Mouse (Mus musculus) kidney, adult 11 months (tissue): ENCODE results near the gene Megf11.
A peak's percentile ranks its signal among the peaks of the same experiment; 100 is the strongest.

Source experiments
- DNase-seq: peaks from one replicate; pipeline ENCODE4 v3.0.0; 2022

The Megf11 gene

DNA sequence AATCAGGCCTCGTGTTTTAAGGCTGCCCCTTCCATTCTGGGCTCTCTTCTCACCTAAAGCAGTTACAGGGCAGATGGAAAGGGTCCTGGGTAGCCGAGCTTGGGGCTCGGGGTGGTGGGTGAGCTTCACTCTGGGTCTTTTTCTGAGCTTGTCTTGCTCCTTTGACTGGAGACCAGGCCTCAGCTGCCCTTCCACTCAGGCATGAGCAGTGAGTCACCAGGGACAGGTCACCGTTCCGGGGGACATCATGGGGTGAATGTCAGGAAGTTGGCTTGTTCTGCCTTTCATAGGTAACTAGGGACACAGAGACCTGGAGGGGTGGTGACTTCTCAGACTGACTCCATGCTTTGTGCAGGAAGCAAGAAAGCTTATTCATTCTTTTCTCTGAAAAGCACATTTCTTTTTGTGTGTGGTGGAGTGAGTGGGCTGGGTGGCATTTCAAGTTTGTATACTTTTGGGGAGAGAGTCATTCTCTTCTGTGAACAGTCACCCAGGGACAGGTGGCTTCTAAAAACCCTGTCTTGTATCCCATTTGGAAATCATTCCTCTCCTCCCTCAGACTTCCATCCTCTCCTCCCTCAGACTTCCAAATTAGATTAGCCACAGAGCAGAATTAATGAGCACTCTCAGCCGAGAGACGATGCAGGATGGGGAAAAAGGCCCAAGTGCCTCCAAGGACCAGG lies 10.0 kb downstream of the Megf11 start:
- DNase-seq: no peak

DNA sequence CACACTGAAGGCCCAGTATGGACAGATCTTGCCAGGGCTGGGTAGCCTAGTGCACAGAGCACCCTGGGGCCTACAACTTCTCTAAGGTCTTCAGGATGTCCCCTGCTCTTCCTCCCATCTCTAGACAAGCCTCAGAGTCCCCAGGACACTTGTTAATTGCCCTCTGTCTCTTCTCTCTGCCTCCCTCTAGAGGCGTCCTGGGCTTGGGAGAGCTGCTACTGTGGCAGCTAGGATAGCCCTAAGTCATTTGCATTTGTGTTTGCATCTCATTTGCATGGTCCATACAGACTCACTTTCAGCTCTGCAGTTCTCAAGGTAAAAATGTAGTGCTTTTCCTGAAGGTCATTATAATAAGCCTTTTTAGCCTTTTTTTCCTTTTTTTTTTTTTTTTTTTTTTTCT lies 11.7 kb downstream of the Megf11 start:
- DNase-seq: peak; percentile 17

DNA sequence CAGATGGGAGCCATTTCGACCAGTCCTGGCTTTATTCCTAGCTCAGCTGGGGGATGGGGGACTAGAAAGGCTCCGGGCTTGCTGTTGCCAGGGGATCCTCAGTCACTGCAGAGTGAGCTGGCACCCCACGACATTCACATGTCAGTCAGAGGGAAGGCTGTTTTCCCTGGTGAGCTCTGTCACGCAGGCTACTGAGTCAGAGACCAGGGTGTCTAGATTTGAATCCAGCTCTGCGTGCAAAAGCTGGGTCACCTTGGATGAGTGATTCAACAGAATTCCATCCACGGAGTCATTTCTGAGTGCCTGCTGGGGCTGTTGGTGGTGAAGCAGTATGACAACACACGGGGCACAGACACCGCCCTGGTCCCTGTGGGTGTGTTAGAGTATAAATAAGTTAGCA lies 13.7 kb downstream of the Megf11 start:
- no peak for DNase-seq

DNA sequence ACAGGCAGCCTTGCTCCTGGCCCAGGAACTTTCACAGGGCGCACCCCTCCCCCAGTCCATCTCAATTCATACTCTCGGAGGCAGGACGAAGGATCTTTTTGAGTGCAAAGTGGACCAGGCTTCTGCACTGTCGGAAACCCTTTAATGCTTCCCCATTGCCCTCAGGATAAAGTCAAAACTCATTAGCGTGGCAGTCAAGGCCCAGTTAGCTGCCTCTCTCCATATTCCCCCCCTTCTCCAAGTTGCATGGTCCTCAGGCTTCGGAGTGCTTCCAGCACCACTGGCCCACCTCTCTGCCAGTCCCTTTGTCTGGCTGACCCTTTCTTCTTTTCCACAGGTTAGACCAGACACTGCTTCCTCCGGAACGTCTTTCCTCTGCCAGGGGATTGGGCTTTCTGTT lies 16.7 kb downstream of the Megf11 start:
- DNase-seq: no peak

DNA sequence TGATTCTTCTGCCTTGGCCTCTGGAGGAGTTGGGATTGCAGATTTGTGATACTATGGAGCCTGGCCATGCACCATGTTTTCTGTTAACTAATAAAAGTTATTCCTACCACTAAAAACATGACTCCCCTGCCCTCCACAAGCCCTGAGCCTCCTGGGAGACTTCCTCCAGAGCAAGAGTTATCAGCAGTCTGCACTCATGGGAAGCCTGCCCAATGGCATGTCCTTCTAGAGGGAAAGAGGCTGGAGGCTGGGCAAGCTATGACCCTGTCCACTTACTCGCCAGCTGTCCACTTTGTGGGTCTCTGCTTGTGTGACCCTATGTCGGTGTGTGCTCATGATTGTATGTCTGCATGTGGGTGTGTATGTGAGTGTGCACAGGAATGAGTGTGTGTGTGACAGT lies 21.4 kb downstream of the Megf11 start:
- peak; percentile 21 for DNase-seq

DNA sequence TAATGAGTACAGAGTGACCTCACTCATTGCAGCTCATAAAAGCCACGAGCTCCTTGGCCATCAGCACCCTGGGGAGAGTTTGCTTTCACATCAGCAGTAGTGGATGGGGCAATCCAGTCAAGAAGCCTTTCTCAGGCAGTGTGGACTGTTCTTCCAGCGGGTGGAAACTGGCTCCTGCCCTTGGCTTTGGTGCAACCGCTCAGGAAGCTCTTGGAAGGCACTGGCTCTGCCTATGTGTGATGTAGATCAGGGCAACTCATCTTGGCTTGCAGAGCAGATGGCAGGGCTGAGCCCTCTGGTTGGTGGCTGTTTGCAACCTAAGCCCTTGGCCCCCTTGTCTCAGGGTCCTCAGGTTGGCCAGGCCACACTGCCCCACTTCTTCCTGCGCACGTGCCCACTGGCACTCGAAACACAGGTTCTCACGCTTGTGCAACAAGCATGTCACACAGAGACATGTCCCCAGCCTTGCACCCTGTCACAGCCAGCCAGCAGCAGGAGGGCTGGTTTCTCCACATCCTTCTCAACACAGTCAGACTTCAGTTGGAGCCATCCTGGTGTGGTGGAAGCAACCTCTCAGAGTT lies 22.1 kb downstream of the Megf11 start:
- no peak for DNase-seq

DNA sequence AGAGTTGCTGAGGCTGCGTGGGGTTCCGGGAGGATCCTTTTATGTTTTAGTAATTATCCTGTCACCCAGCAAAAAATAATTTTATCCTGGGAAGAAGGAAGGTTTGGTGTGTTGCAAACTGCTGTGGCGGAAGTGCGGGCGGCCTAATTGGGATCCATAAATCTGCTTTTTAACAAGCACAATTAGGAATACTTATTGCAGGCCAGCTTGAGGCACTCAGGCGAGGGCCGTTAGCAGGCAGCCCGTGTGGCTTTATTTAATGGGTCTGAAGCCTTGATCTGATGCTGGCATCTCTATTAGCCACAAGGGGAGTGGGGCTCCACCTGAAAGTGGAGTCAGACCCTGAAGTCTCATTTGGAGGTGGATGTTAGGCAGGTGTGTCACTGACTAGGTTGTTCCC lies 23.4 kb downstream of the Megf11 start:
- no peak for DNase-seq

DNA sequence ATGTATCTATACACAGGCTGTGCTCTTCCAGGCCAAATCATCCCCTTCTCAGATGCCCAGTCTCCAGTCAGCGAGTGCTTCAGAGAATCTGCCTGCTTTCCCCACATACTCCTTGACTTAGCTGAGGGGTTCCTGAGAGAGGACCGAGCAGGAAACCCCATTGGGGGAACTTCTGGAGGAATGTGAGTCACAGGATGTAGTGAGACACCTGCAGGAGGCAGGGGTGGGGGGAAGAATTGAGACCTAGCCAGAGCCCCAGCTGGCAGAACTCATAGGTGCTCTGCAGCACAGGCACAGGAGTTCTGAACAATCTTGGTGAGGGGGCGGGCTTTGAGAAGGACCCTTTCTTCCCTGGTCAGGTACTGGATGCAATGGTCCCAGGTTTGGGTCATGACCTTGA lies 35.0 kb downstream of the Megf11 start:
- DNase-seq: no peak

DNA sequence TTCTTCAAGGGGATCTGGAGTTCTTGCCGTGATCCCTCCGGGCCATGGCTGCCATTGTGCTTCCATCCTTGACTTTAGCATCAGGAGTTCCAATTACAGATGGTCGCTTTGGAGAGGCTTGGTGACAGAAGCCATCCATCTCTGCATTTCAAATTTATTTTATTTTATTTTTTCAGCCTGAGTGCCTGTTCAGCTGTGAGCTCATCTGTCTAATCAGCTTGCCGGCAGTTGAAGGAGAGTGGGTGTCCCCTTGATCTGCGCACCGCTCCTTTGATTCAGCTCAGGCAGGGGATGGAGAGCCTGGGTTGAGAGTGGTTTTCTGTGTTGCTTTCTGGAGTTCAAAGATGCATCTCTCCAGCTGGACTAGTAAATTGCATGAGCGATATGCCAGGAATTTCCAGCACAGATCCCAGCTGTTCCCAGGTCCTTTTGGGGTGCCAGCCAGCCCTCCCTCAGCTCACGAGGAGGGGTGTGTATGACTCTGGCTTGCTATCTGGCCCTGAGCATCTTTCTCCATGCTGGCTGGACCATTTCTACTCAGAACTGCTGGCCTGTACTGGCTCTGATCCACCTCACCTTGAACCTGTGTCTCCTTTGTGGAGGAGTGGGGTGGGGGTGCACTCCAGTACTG lies 36.7 kb downstream of the Megf11 start:
- no peak for DNase-seq

DNA sequence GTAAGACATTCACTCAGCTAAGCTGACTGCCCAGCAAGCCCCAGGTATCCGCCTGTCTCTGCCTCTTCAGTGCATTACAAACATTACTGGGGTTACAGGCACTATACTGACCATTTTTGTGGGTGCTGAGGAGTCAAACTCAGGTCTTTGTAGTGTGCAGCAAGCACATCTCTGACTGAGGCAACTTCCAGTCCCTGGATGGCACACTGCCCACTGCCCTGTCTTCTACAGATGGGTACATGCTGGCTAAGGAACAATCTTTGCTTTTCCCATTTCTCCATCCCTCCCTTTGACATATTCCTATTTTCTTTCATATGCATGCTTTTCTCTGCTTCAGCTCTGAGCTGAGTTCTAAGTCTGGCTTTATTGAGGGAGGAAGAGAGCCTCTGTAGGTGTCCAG lies 38.5 kb downstream of the Megf11 start:
- no peak for DNase-seq

DNA sequence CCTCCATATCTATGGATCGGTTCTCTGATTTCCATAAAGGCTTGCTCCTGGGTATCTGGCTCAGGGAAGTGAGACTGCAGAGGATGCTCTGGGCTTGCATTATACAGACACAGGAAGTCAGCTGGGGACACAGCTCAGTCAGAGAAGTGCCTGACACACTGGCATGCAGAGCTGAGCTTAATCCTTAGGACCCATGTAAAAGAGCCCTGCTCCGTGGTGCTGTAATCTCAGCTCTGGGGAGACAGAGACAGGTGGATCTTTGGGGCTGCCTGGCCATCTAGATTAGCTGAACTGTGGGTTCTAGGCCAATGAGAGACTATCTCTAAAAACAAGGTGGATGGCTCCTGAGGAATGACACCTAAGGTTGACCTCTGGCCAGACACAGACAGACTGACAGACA lies 50.7 kb downstream of the Megf11 start:
- no peak for DNase-seq

DNA sequence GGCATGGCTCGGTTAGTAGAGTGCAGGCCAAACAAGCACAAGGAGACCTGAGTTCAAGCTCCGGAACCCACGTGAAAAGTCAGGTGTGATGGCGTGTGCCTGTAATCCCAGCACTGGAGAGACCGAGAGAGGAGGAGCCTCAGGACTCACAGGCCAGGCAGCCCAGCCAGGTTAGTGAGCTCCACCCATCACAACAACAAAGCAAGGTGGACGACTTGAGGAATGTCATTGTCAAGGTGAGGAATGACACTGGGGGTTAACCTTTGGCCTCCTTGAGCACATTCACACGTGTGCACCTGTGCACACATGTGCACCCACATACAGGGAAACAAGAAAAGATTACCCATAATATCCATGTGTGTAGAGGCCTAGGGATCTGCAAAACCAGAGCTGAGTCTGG lies 54.7 kb downstream of the Megf11 start:
- DNase-seq: no peak

DNA sequence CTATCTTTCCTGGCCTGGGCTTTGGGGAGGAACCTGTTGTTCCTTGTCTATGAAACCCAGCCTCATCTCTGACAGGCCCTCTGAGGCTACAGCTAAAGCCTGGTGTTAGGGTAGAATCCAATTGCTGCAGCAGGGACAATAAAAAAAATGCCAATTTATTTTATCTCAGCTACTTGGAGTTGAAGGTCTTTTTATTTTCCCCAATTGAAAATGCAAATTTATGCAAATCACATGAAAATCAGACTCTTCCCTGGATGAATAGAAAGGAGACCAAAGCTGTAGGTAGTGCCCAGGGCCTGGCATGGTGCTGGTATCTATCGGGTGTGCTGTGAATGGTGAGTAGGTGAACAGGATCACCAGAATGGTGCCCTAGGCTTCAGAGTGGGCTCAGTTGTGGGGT lies 60.6 kb downstream of the Megf11 start:
- no peak for DNase-seq

DNA sequence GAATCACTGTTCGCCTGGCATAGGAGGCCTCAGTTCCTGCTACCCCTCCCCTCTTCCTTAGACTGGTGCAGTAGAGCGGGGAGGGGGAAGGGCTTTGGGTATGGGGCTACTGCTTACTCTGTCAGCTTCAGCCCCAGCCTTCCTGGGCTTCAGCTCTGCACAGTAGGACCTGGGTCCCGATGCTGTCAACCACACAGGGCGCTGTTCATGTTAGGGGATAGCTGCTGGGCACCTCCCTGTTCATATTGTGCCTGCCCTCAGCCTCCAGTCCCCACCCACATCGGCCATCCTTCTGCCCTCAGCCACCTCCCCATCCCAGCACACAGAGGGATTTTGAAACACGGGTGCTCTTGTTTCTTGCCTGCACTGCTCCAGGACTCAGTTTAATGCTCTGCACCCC lies 61.6 kb downstream of the Megf11 start:
- DNase-seq: no peak

DNA sequence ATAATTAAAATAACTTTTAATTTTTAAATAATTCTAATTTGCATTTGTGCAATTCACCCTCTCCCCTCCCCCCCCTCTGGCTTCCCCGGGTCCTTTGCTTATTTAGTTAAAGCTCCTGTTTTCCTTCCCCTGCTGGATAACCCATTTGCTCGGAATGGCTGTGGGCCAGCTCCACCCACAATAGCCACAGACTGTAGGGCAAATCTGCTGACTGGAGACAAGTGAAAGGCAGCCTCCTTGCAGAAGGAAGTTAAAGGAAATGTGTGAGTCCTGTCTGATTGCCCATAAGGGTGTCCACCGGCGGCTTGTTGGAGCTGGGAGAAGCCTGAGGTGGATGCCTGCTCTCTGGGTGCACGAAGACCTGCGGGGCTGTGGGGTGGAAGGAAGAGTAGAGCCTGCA lies 62.1 kb downstream of the Megf11 start:
- DNase-seq: peak; percentile 30

DNA sequence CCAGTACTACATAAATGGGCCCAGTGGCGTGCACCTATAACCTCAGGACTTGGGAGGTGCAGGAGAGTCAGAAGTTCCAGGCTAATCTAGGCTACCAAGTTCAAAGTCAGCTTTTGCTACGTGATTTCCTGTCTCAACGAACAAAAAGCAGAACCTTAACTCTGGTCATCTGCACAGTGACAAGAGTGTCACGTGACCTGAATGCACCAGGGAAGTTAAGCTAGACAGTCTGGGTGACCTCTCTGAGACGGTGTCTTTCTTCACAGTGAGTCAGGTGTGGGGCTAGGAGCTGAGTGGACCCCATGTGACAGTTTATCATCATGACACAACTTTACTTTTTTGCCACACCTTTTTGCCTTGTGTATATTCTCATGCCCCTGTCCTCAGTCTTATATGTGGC lies 67.3 kb downstream of the Megf11 start:
- no peak for DNase-seq

DNA sequence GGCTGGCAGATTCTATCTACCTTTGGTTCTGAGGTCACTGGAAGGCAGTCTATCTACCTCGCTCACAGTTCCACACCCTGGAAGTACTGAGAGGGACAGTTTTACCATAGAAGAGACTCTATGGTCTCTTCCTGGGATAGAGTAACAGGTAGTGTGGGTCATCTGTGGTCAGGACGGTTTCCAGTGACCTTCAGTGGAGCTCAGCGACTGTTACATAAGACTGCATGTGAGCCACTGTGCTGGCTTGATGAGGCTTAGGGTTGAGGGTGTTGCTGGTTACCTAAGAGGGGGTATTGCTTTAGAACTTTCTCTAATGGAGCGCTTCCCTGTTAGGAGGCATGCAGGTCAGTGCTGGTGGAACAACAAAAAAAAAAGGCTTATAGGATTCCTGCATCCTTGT lies 68.8 kb downstream of the Megf11 start:
- DNase-seq: peak; percentile 39

DNA sequence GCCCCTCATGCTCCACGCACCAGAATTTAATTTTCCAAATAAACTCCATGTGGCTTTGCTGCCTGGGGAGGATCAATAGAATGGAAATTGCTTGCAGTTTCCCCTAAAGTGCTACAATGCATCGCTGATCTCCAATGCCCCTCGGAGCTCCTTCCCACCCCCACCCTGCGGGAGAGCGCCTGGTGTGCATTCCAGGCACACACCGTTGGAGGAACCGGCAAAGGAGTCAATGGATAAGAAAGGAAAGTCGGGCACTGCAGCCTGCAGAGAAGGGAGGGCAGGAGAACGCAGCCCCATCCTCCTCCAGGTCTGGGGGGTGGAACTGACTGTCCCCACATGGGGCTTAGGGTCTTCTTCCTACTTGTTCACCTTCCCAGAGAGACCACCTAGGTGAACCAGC lies 70.5 kb downstream of the Megf11 start:
- DNase-seq: no peak

DNA sequence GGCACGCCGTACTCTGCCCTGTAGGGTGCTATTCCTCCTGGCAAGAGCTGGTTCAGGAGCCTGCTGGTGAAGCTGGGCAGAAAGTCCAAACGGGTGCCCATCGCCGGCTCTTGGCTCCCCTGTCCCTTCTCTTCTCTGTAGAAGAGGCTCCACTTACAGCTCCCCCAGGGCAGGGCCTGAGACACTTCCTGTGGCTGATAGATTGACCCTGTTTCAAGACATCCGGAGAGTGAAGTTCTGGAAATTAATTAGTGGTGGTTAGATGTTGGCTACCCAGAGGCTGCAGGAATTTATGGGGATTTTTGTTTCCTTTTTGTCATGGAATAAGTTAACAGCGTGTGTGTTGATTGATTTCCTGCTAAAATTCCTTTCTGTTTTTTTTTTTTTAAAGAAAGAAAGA lies 72.2 kb downstream of the Megf11 start:
- DNase-seq: peak; percentile 15

DNA sequence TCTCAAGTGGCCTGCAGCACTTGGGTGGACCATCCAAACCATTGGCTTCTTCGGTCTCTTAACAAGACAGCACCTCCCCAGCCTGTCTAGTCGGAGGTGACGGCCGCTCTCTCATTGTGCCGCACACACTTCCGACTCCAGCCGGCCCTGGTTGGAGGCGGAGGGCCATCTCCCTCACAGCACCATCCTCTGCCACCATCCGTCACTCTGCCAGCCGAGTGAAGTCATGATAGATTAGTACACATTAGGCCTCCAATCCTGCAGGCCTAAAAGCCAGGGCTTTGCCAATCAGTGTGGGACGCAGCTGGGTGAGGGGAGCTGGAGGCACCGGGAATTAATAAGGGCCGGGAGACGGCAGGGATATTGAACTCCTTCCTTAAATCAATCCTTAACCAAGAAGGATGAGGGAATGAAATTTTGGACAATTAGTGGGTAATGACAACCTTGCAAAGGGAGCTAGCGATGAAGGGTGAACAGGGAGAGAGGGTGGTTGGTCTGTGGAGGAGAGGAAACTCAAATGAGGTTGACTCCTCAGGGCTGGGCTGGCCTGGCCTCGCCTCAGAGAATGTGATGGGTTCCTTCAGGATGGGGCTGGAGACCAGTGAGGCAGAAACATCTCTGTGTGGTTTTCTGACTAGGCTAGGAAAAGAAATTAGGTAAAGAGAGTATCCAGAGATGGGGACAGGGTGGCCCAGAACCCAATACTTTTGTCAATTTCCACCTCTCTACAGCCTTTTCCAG lies 76.3 kb downstream of the Megf11 start:
- DNase-seq: no peak

DNA sequence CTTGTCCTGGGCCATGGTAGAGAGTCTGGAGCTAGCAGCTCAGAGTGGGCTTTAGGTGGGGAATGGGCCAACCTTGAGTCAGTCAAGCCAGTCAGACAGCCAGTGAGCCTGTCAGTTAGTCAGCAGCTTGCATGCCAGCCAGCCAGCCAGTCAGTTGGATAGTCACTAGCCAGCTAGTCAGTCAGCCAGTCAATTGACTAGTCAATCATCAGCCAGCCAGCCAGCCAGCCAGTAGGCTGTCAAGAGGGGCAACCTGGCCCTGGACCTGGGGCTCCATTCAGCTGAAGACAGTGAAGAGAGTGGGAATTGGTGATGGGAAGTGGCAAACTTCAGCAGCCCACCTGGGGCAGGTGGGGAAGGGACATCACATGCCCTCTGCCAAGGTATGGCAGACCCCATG lies 77.4 kb downstream of the Megf11 start:
- DNase-seq: peak; percentile 39

DNA sequence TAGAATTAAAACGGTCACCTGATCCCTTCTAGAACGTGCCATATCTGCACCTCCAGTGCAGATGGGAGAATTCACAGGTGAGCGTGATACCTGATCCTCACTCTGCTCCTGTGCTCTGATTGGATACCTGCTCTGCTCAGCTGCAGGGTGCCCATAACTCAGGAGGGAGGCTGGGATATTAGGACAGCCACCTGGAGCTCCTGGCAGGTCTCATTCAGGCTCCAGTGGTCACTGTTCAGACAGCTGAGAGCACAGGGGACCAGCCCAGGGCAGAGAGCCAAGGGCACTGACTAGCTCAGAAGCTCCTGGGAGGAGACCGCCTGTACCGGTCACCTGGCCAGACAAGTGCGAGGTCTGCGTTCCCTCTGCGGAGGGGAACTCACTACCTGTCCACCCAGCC lies 80.7 kb downstream of the Megf11 start:
- DNase-seq: peak; percentile 38

DNA sequence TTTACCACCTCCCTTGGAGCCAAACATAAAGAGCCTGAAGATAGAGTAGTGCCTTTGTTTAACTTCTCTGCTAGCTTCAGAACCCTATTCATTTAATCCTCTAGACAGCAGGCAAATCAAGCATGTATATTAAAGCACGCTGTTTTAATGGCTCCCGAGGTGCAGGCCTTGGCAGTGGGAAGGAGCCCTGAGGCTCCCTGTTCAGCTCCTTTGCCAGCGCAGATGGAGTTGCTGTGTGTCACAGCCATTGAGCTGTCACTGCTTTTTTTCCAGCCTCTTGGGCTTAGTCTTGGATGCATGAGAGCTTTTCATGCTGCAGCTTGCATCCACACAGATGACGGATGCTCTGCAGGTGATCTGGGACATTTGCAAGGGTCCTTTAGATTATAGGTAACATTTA lies 81.1 kb downstream of the Megf11 start:
- no peak for DNase-seq

DNA sequence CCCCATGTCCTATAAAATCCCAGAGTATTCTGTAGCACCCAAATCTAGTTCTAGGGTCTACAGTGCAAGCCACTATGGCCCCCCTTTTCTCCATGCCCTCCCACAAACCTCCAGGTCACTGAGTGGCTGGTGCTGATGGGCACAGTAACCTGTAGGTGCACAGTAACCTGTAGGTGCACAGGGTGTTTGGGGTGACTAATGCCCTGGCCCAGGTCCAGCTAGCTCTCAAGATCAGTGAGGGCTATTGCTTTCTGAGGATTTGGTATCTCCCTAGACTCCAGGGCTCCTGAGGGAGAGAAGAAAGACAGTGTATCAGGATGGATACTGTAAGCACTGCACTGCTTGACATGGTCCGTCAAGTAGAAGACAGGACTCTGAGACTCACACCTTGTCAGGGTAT lies 85.4 kb downstream of the Megf11 start:
- DNase-seq: no peak
